In genomic region chr5:76658084-76658934, GRCm38 (mm10) we compare ENCODE assay signal across 8 mouse cellular contexts. TPM values are rescaled to one million over a fixed set of nuclear protein-coding genes. Genes with fewer than 3 reads are reported as not detected.
DNase-seq lines count a peak whose midpoint lies in the region; ATAC-seq and TF ChIP-seq lines count a peak whose summit lies in the region.

No protein-coding gene starts in this region.

- WGBS in limb, embryonic 14.5 days, result under 1% methylated on average over 38 of the region's 38 CpGs
- under 1% methylated on average over 36 of the region's 38 CpGs for WGBS in midbrain, postnatal 0 days

- intact Hi-C loops in heart, postnatal 14 days (cut with DNase I), result loop anchor here (5.0 kb wide), 1 partner anchor 184 kb away; no protein-coding TSS in a partner anchor

- TF ChIP-seq CTCF in layer of hippocampus, adult 2 months (conservative IDR thresholded peaks at IDR 0.05), result no peak
- no peak for TF ChIP-seq CTCF in midbrain, postnatal 0 days (IDR thresholded peaks at IDR 0.05)

- no peaks in the 10 kb centered on the region for H3K27me3 ChIP-seq in limb, embryonic 14.5 days (ENCODE audit: control insufficient read depth, insufficient read depth, low read length)
- no peaks in the 10 kb centered on the region for H3K27me3 ChIP-seq in midbrain, postnatal 0 days (ENCODE audit: insufficient read depth, low read length)

- peak in 1 of 2 experiments; percentile 19 for DNase-seq in layer of hippocampus, adult 2 months (ENCODE audit: low spot score in 2 of 2)
- DNase-seq in layer of hippocampus, adult 8-10 months (ENCODE audit: low spot score in 2 of 2), result no peak
- DNase-seq in ZHBTc4 (ENCODE audit: low read depth, low spot score), result peak; percentile 69
- peak; percentile 83 for DNase-seq in embryo, embryonic 9.5 days (ENCODE audit: extremely low spot score)
- peak; percentile 10 to 13 for DNase-seq in heart, postnatal 14 days
- DNase-seq in limb, embryonic 14.5 days (ENCODE audit: low spot score), result peak; percentile 25
- peak; percentile 58 for DNase-seq in midbrain, postnatal 0 days (ENCODE audit: low spot score)
- DNase-seq in yolk sac, embryonic 10.5 days (ENCODE audit: low spot score), result no peak

- peak; percentile 66 for ATAC-seq in limb, embryonic 14.5 days (ENCODE audit: low FRiP score, low read depth)
- ATAC-seq in midbrain, postnatal 0 days (ENCODE audit: low FRiP score), result peak; percentile 71

- H3K9me3 ChIP-seq in limb, embryonic 14.5 days (ENCODE audit: control insufficient read depth, low read length), result no peaks in the 10 kb centered on the region
- H3K9me3 ChIP-seq in midbrain, postnatal 0 days (ENCODE audit: low read length), result no peaks in the 10 kb centered on the region

- peak; percentile 56; the same call in 1 of the 2 replicates for TF ChIP-seq POLR2A in limb, embryonic 14.5 days (IDR thresholded peaks at IDR 0.05; ENCODE audit: borderline replicate concordance, extremely low read depth, insufficient read depth, insufficient read length)

- peak overlapping the region; percentile 90 for H3K9ac ChIP-seq in limb, embryonic 14.5 days (ENCODE audit: low read depth, low read length, severe bottlenecking)
- peak overlapping the region; percentile 98 for H3K9ac ChIP-seq in midbrain, postnatal 0 days (replicated peaks; ENCODE audit: low read length, poor library complexity, severe bottlenecking)

- peaks cover 8% of the 10 kb centered on the region for H3K4me1 ChIP-seq in limb, embryonic 14.5 days (ENCODE audit: control insufficient read depth, insufficient read depth, low read length)
- H3K4me1 ChIP-seq in midbrain, postnatal 0 days (ENCODE audit: insufficient read depth, low read length), result 0 out of 2 replicates have a peak, but pooled peaks cover 4% of the 10 kb centered on the region

- peak overlapping the region; percentile 88 for H3K27ac ChIP-seq in layer of hippocampus, adult 2 months
- peak overlapping the region; percentile 83 for H3K27ac ChIP-seq in limb, embryonic 14.5 days (replicated peaks; ENCODE audit: low read depth, low read length)
- H3K27ac ChIP-seq in midbrain, postnatal 0 days (ENCODE audit: low read depth, low read length), result peak overlapping the region; percentile 97

- H3K36me3 ChIP-seq in limb, embryonic 14.5 days (ENCODE audit: control insufficient read depth, insufficient read depth, low read length), result no peaks in the 10 kb centered on the region
- H3K36me3 ChIP-seq in midbrain, postnatal 0 days (ENCODE audit: insufficient read depth, low read length), result no peaks in the 10 kb centered on the region

- H3K4me2 ChIP-seq in limb, embryonic 14.5 days (replicated peaks; ENCODE audit: low read depth, low read length, severe bottlenecking), result peak overlapping the region; percentile 96
- peak overlapping the region; percentile 82 for H3K4me2 ChIP-seq in midbrain, postnatal 0 days (ENCODE audit: low read depth, low read length, poor library complexity, severe bottlenecking)

- peak overlapping the region; percentile 60 for H3K4me3 ChIP-seq in layer of hippocampus, adult 2 months
- peak overlapping the region; percentile 78 for H3K4me3 ChIP-seq in limb, embryonic 14.5 days (replicated peaks; ENCODE audit: low read length)
- H3K4me3 ChIP-seq in midbrain, postnatal 0 days (ENCODE audit: low read depth, low read length), result peak overlapping the region; percentile 93

RNA-seq across cellular contexts. Expression of gene C530008M17Rik, which starts 2.0 kb away (rescaled TPM):
- 10 to 100 TPM; 89.9 to 92.4 TPM for total RNA-seq in layer of hippocampus, adult 2 months (2021)
- 10 to 100 TPM; 75.9 to 99.3 (median 89.4) TPM for total RNA-seq in layer of hippocampus, adult 8-10 months (2022)
- total RNA-seq in heart, postnatal 14 days (2021), result 1 to 10 TPM; 2.1 to 2.2 TPM
- 24.0 and 26.5 TPM in 2 replicates for polyA plus RNA-seq in limb, embryonic 14.5 days (2012; rRNA removed)
- 12.6 and 15.1 TPM in 2 replicates for polyA plus RNA-seq in limb, embryonic 14.5 days (2014; fragmentation: Nextera tagmentation; extraction: Ambion mirVana)
- 68.7 and 86.2 TPM in 2 replicates for total RNA-seq in midbrain, postnatal 0 days (2014; rRNA removed)
- 39.3 and 59.3 TPM in 2 replicates for polyA plus RNA-seq in midbrain, postnatal 0 days (2015; fragmentation: Nextera tagmentation; extraction: Ambion mirVana)

Comparison
In these comparisons a context has a peak if more than half of its experiments do, and no peak if none do; other contexts are left out.
1. DNase-seq: peak in ZHBTc4 (single experiment), embryo, embryonic 9.5 days (single experiment), heart, postnatal 14 days (2 of 2), limb, embryonic 14.5 days (single experiment) and midbrain, postnatal 0 days (single experiment); none in layer of hippocampus, adult 8-10 months (0 of 2) and yolk sac, embryonic 10.5 days (single experiment).
2. RNA of gene C530008M17Rik, which starts 2.0 kb away (total RNA-seq): 75.9 to 99.3 TPM in layer of hippocampus, adult 8-10 months, 89.9 to 92.4 TPM in layer of hippocampus, adult 2 months and 68.7 to 86.2 TPM in midbrain, postnatal 0 days; 2.1 to 2.2 TPM in heart, postnatal 14 days; every median in the first group is over 10 times any median in the second.
3. Peak in every context shown above with its lines, with median percentiles within 50 percentile points of each other: H3K27ac ChIP-seq and H3K4me3 ChIP-seq.